Mouse (Mus musculus): ENCODE measurements at regions not wholly inside any gene's neighbourhood (a gene's known extent, or its start where the extent isn't known, plus 50 kb on each side); places are given as distances from the start of the nearest gene placed in this dataset.
"Not testable (repeated sequence)": the region's sequence is repeated elsewhere in the genome, so short reads cannot be mapped to it uniquely, and the experiment has no call there.

GRCm38 (mm10) chr17:79977154-79977571 lies 81.2 kb upstream of the Atl2 start:
- DNase-seq = peak; percentile 25 to 28

GRCm38 (mm10) chr17:79976518-79977100 lies 80.7 kb upstream of the Atl2 start:
- no peak for DNase-seq

GRCm38 (mm10) chr17:79975997-79976443 lies 80.1 kb upstream of the Atl2 start:
- DNase-seq = peak in 1 of 2 experiments; percentile 20

GRCm38 (mm10) chr17:79975150-79975757 lies 79.3 kb upstream of the Atl2 start:
- DNase-seq = not testable (repeated sequence)

GRCm38 (mm10) chr17:79971721-79972336 lies 75.9 kb upstream of the Atl2 start:
- no peak for DNase-seq

GRCm38 (mm10) chr17:79969500-79969972 lies 73.6 kb upstream of the Atl2 start:
- DNase-seq = no peak

- DNase-seq = no peak
Observed at GRCm38 (mm10) chr17:79968819-79969218, 72.9 kb upstream of the Atl2 start.

GRCm38 (mm10) chr17:79966981-79967380 lies 71.1 kb upstream of the Atl2 start:
- no peak for DNase-seq

- DNase-seq = no peak
Observed at GRCm38 (mm10) chr17:79965625-79966024, 69.7 kb upstream of the Atl2 start.

GRCm38 (mm10) chr17:79964850-79965249 lies 68.9 kb upstream of the Atl2 start:
- DNase-seq = no peak

- DNase-seq = no peak
Observed at GRCm38 (mm10) chr17:79963330-79963729, 67.4 kb upstream of the Atl2 start.

GRCm38 (mm10) chr17:79961391-79961790 lies 65.5 kb upstream of the Atl2 start:
- no peak for DNase-seq

GRCm38 (mm10) chr17:79960688-79961087 lies 64.8 kb upstream of the Atl2 start:
- DNase-seq = no peak

GRCm38 (mm10) chr17:79955267-79955666 lies 59.3 kb upstream of the Atl2 start:
- no peak for DNase-seq

- DNase-seq = peak; percentile 20 to 44
Observed at GRCm38 (mm10) chr17:79954624-79955244, 58.8 kb upstream of the Atl2 start.

GRCm38 (mm10) chr17:79948591-79949475 lies 52.9 kb upstream of the Atl2 start:
- peak; percentile 86 to 96 for DNase-seq
